Mouse (Mus musculus) testis, adult 2 months (tissue): ENCODE data around the gene Ttc28. TPM values are rescaled to one million over a fixed set of nuclear protein-coding genes. Genes with fewer than 3 reads are reported as not detected.

Experiments used
- H3K27ac ChIP-seq: fragments of 200-500 bp; 2 replicates; pipeline ENCODE4 v1.5.1; 2012; ENCODE audit warnings: low read depth, low read length; ENCODE audit not compliant: control insufficient read depth, insufficient read depth
- H3K27me3 ChIP-seq: fragments of 200-500 bp; 2 replicates; pipeline ENCODE4 v1.6.1; 2012; ENCODE audit warnings: mild to moderate bottlenecking, low read length, moderate library complexity; ENCODE audit not compliant: control insufficient read depth, insufficient read depth
- H3K36me3 ChIP-seq: fragments of 200-500 bp; 2 replicates; pipeline ENCODE4 v1.6.1; 2012; ENCODE audit warnings: mild to moderate bottlenecking, low read length; ENCODE audit not compliant: control insufficient read depth, insufficient read depth
- H3K4me1 ChIP-seq: fragments of 200-500 bp; 2 replicates; pipeline ENCODE4 v1.6.1; 2012; ENCODE audit warnings: low read length; ENCODE audit not compliant: control insufficient read depth, insufficient read depth
- H3K4me3 ChIP-seq: fragments of 200-500 bp; 2 replicates; pipeline ENCODE4 v1.5.1; 2012; ENCODE audit warnings: low read depth, mild to moderate bottlenecking, low read length, moderate library complexity, mixed read lengths; ENCODE audit not compliant: control insufficient read depth
- CTCF ChIP-seq: fragments of 200-500 bp; IDR thresholded peaks from 2 replicates; pipeline ENCODE4 v1.5.1; 2012; ENCODE audit warnings: low read depth, mild to moderate bottlenecking, inconsistent platforms, low read length, moderate library complexity; ENCODE audit not compliant: control insufficient read depth, insufficient read depth, insufficient replicate concordance
- POLR2A ChIP-seq: fragments of 200-500 bp; IDR thresholded peaks from 2 replicates; pipeline ENCODE4 v1.6.1; 2012; ENCODE audit warnings: low read depth, mild to moderate bottlenecking, inconsistent platforms, low read length, moderate library complexity; ENCODE audit not compliant: control insufficient read depth
- polyA plus RNA-seq: library from polyadenylated mRNA; depleted of rRNA; stranded (reverse); fragments of >200 nt; gene quantifications from 2 replicates; pipeline ENCODE4 v1.2.3, GENCODE M21; 2012

The Ttc28 gene
- polyA plus RNA-seq, 1 experiment, result 4.6 TPM

DNA sequence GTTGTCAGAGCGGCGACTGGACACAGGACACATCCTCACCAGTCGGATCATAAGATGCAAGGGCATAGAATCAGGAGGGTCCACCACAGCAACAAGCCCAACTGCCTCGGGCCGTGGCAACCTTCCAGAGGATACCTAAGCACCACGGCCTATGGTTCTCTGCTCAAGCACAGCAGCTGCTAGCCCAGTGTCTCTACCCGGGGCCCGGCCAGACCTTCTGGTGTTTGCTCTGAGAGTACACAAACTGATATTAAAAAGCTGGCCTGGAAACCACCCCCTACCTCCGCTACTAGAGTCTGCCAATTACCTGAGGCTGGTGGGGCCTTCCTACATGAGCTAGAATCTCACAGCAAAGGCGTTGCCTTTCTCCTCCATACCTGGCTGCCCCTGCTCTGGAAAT, 346.9 kb downstream of the Ttc28 start:
- TF ChIP-seq POLR2A, result no peak
- no peak for TF ChIP-seq CTCF
- H3K27me3 ChIP-seq, result no peaks in the 10 kb centered on the region
- no peak overlapping the region for H3K27ac ChIP-seq
- H3K36me3 ChIP-seq, result no peaks in the 10 kb centered on the region
- no peak overlapping the region for H3K4me3 ChIP-seq
- no peaks in the 10 kb centered on the region; the same call in 1 of the 2 replicates for H3K4me1 ChIP-seq

DNA sequence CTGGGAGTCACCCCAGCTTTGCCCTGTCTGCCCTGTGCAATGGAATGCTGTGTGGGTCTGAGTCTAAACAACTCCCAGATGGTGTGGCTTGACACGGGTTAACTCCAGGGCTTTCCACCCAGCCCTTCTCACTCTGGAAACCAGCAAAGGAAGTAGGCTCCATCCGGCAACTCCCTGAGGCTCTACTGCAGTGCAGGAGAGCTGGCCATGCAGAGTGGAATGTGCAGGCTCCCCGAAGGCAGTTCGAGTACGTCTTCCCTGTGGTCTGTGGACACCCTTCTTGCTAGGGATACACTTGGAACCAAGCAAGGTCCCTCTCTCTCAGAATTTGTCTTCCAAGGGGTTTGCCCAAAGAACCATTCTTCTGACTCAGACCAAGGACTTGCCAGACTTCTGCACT, 348.2 kb downstream of the Ttc28 start:
- Histone ChIP-seq H3K4me1 (no peaks in the 10 kb centered on the region; the same call in 1 of the 2 replicates), H3K27ac (no peak overlapping the region), H3K36me3 (no peaks in the 10 kb centered on the region), H3K27me3 (no peaks in the 10 kb centered on the region), H3K4me3 (no peak overlapping the region)
- no peak for TF ChIP-seq CTCF
- no peak for TF ChIP-seq POLR2A

GRCm38 (mm10) chr5:111228302-111229040, 348.9 kb downstream of the Ttc28 start:
- Histone ChIP-seq H3K27me3 (no peaks in the 10 kb centered on the region), H3K4me1 (no peaks in the 10 kb centered on the region; the same call in 1 of the 2 replicates), H3K27ac (no peak overlapping the region), H3K4me3 (no peak overlapping the region), H3K36me3 (no peaks in the 10 kb centered on the region)
- no peak for TF ChIP-seq POLR2A
- no peak for TF ChIP-seq CTCF

GRCm38 (mm10) chr5:111229041-111229394, 349.4 kb downstream of the Ttc28 start:
- TF ChIP-seq CTCF, result no peak
- TF ChIP-seq POLR2A, result no peak
- no peaks in the 10 kb centered on the region for H3K36me3 ChIP-seq
- H3K27me3 ChIP-seq, result no peaks in the 10 kb centered on the region
- no peak overlapping the region for H3K27ac ChIP-seq
- H3K4me1 ChIP-seq, result no peaks in the 10 kb centered on the region; the same call in 1 of the 2 replicates
- H3K4me3 ChIP-seq, result no peak overlapping the region

- no peak overlapping the region for H3K4me3 ChIP-seq
- TF ChIP-seq CTCF (no peak), POLR2A (no peak)
- no peaks in the 10 kb centered on the region for H3K27me3 ChIP-seq
- H3K27ac ChIP-seq, result no peak overlapping the region
- H3K36me3 ChIP-seq, result no peaks in the 10 kb centered on the region
- no peaks in the 10 kb centered on the region; the same call in 1 of the 2 replicates for H3K4me1 ChIP-seq
Measured at GRCm38 (mm10) chr5:111229671-111230070, 350.1 kb downstream of the Ttc28 start.

DNA sequence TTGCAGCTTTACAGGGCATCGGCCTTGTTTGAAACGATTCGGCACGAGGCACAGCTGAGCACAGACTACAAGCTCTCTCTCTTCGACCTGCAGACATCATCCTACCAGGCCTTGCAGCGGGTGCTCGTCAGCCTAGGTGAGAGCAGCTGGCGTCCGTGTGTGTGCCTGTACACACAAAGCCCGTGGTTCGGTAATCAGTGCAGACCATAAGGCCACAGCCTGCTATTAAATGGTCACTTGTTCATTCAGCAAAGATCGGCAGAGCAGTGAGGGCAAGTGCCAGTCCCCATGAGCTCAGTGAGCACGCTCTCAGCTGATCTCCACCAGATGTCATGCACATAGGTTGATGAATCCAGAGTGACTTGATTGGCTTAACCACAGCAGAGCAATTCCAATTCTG, 351.4 kb downstream of the Ttc28 start:
- no peaks in the 10 kb centered on the region; the same call in 1 of the 2 replicates for H3K4me1 ChIP-seq
- no peak overlapping the region for H3K4me3 ChIP-seq
- no peaks in the 10 kb centered on the region for H3K36me3 ChIP-seq
- H3K27me3 ChIP-seq, result no peaks in the 10 kb centered on the region
- TF ChIP-seq CTCF (no peak), POLR2A (no peak)
- no peak overlapping the region for H3K27ac ChIP-seq

DNA sequence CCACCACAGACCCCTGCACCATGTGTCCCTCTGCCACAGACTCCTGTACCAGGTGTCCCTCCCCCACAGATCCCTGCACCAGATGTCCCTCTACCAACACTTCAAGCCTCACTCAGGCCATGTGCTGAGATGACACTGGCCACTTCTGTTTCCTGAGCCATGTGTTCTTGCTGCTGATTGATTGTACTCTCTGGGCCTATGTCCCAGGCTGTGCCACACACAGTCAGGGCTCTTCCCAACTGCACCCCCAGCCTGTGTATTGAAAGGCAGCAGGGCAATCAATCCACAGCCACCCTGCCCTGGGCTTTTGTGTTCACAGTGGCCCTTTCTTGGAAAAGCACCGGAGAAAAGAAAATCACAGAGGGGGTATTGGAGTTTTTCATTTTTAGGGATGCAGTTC, 352.2 kb downstream of the Ttc28 start:
- Histone ChIP-seq H3K4me3 (no peak overlapping the region), H3K4me1 (no peaks in the 10 kb centered on the region; the same call in 1 of the 2 replicates), H3K27me3 (no peaks in the 10 kb centered on the region), H3K36me3 (no peaks in the 10 kb centered on the region), H3K27ac (no peak overlapping the region)
- TF ChIP-seq POLR2A (no peak), CTCF (no peak)
